Mouse (Mus musculus) heart, embryonic 11.5 days (tissue): ENCODE results near the gene Bbs1. TPM values are rescaled to one million over a fixed set of nuclear protein-coding genes. Genes with fewer than 3 reads are reported as not detected.
"Not testable (repeated sequence)": the region's sequence is repeated elsewhere in the genome, so short reads cannot be mapped to it uniquely, and the experiment has no call there.

Experiments used
- ATAC-seq: fragments of 200-750 bp; cut with Nextera tagmentation; replicated peaks from 2 replicates; pipeline ENCODE4 v1.8.0; 2017; ENCODE audit warnings: moderate library complexity; ENCODE audit not compliant: insufficient number of reproducible peaks, low FRiP score, low TSS enrichment
- H3K27ac ChIP-seq: fragments of 300-500 bp; sonication (generic); 2 replicates; pipeline ENCODE4 v1.5.1; 2014; ENCODE audit warnings: mild to moderate bottlenecking, low read depth, low read length
- H3K27me3 ChIP-seq: fragments of 300-500 bp; sonication (generic); 2 replicates; pipeline ENCODE4 v1.6.1; 2014; ENCODE audit warnings: mild to moderate bottlenecking, low read length, mixed read lengths; ENCODE audit not compliant: control insufficient read depth, insufficient read depth
- H3K36me3 ChIP-seq: fragments of 300-500 bp; sonication (generic); 2 replicates; pipeline ENCODE4 v1.6.1; 2014; ENCODE audit warnings: mild to moderate bottlenecking, low read length, moderate library complexity, mixed read lengths; ENCODE audit not compliant: control insufficient read depth, insufficient read depth
- H3K4me1 ChIP-seq: fragments of 300-500 bp; sonication (generic); 2 replicates; pipeline ENCODE4 v1.6.1; 2014; ENCODE audit warnings: low read length; ENCODE audit not compliant: control insufficient read depth, insufficient read depth
- H3K4me2 ChIP-seq: fragments of 300-500 bp; sonication (generic); 2 replicates; pipeline ENCODE4 v1.6.1; 2014; ENCODE audit warnings: mild to moderate bottlenecking, moderate library complexity
- H3K4me3 ChIP-seq: fragments of 300-500 bp; sonication (generic); 2 replicates; pipeline ENCODE4 v1.5.1; 2014; ENCODE audit warnings: low read depth, low read length
- H3K9ac ChIP-seq: fragments of 300-500 bp; sonication (generic); 2 replicates; pipeline ENCODE4 v1.6.1; 2014; ENCODE audit warnings: mild to moderate bottlenecking, low read depth, low read length, moderate library complexity
- H3K9me3 ChIP-seq: fragments of 300-500 bp; sonication (generic); replicated peaks from 2 replicates; pipeline ENCODE4 v1.6.1; 2016; ENCODE audit warnings: low read length; ENCODE audit not compliant: control insufficient read depth
- WGBS: fragments of 180-500 bp; shearing (Covaris S2); extraction: QIAGEN DNeasy Blood & Tissue Kit; methylation state at CpG from one replicate; pipeline ENCODE4 v1.1.7; 2014; ENCODE audit not compliant: insufficient replicate concordance; 5-methylcytosine and 5-hydroxymethylcytosine counted together
- polyA plus RNA-seq: library from polyadenylated mRNA; unstranded; fragments of >200 nt; fragmentation: Nextera tagmentation; extraction: Ambion mirVana; gene quantifications from 2 replicates; pipeline ENCODE4 v1.2.1, GENCODE M21; 2014

The Bbs1 gene
- polyA plus RNA-seq, 1 experiment from 2014 or later: 2.9 TPM

DNA sequence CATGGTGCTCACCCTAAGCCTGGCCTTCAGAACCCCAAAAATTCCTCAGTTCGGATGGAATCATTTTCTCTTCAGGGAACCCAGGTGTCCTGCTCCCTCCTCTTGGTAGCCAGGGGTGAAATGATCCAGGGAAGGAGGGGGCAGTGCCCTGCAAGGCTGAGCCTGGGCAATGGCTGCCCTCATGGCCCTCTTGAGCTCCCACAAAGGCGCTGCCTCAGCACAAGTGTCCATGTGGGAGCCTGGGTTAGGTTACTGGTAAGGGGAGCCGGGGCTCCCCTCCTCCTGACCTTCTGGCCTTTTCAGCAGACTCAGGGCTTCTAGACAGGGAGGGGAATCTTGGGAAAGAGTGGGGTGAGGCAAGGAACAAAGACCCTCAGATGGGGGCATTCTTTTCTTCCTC is 29.7 kb downstream of the Bbs1 start:
- H3K4me1 ChIP-seq: peaks cover 7% of the 10 kb centered on the region
- H3K27ac ChIP-seq: no peak overlapping the region
- H3K36me3 ChIP-seq: no peaks in the 10 kb centered on the region
- H3K4me3 ChIP-seq: no peak overlapping the region
- no peak for ATAC-seq
- no peaks in the 10 kb centered on the region; the same call in 1 of the 2 replicates for H3K9me3 ChIP-seq
- 68% methylated on average over 3 of the region's 3 CpGs for whole genome bisulfite sequencing
- H3K9ac ChIP-seq: no peak overlapping the region
- no peak overlapping the region; the same call in 1 of the 2 replicates for H3K4me2 ChIP-seq
- 0 out of 2 replicates have a peak, but pooled peaks cover 2% of the 10 kb centered on the region for H3K27me3 ChIP-seq

DNA sequence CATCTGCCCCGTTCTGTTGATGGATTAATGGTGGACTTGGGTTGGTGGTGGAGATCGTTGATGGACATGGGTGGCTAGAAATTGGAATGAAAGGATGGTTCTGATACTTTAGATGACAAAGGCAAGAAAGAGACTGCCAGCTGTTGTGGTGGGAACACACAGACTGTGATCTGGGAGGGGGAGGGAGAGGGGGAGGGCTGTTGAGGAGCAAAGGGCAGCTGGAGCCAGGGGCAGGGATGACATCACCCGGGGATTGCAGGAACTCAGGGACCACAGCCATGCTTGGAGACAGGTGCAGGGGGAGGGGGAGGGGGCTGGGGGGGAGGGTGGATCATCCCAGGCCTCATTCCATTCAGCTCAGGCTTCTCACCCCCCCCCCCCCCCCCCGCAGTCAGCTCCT is 30.2 kb downstream of the Bbs1 start:
- ATAC-seq: no peak
- Histone ChIP-seq H3K4me1 (peaks cover 7% of the 10 kb centered on the region), H3K36me3 (no peaks in the 10 kb centered on the region), H3K4me2 (no peak overlapping the region), H3K4me3 (no peak overlapping the region), H3K9ac (no peak overlapping the region), H3K27me3 (0 out of 2 replicates have a peak, but pooled peaks cover 2% of the 10 kb centered on the region), H3K9me3 (no peaks in the 10 kb centered on the region; the same call in 1 of the 2 replicates), H3K27ac (no peak overlapping the region)
- 69% methylated on average over 3 of the region's 4 CpGs for WGBS

DNA sequence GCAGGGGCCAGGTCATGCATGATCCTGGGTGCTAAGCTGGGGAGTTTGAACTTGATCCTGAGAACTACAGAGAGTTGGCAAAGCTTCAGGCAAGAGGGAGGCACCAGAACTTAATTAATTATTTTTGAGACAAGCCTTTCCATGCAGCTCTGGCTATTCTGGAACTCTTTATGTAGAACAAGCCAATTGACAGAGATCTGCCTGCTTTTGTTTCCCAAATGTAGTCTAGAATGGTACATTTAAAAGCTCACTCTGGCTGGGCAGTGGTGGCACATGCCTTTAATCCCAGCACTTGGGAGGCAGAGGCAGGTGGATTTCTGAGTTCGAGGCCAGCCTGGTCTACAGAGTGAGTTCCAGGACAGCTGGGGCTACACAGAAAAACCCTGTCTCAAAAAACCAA is 31.8 kb downstream of the Bbs1 start:
- ATAC-seq, H3K27ac ChIP-seq, H3K4me2 ChIP-seq, H3K9ac ChIP-seq, H3K27me3 ChIP-seq, H3K9me3 ChIP-seq, H3K36me3 ChIP-seq, H3K4me3 ChIP-seq, H3K4me1 ChIP-seq: not testable (repeated sequence)
- 73% methylated on average over 1 of the region's 1 CpGs for WGBS

DNA sequence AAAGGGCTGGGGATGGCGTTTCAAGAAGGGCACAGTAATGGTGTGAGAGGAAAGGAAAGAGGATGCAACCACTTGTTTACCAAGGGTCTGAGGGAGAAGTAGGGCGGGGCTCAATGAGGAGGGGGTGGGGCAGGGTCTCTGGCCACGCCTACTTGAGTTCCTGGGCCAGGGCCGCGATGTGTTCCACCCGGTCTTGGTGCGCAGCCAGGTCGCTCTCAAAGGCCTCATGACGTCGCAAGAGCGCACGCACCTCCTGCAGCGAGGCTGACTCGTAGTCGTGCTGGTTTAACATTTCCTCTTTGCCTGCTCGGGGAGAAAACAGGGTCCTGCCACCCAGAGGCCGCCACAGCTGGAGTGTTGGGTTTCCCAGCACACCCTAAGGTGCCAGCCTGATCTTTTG is 41.3 kb downstream of the Bbs1 start:
- Histone ChIP-seq H3K36me3 (no peaks in the 10 kb centered on the region), H3K27me3 (peaks cover 15% of the 10 kb centered on the region), H3K4me1 (no peaks in the 10 kb centered on the region), H3K9me3 (no peaks in the 10 kb centered on the region), H3K4me2 (peak overlapping the region; percentile 38), H3K4me3 (no peak overlapping the region), H3K27ac (no peak overlapping the region), H3K9ac (no peak overlapping the region)
- no peak for ATAC-seq
- 2% methylated on average over 17 of the region's 17 CpGs for WGBS

DNA sequence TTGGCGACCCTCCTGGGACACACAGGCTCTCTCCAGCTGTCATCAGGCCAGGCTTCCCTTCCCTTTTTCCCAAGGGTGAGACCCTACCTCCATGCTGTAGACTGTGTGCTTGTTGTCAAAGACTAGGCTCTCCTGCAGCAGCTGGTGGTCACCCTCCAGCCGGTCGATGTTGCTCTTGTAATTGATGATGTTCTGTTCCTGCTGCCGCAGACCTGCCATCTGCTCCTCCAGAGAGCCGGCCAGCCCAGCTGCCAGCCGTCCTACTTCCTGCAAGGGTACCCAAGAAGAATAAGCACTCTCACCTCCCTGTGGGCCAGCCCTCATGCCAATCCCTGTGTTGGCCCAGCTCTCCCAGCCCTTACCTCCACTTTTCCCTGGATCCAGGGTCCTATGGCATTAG is 43.4 kb downstream of the Bbs1 start:
- H3K9ac ChIP-seq: no peak overlapping the region
- 77% methylated on average over 6 of the region's 6 CpGs for WGBS
- H3K36me3 ChIP-seq: no peaks in the 10 kb centered on the region
- H3K4me1 ChIP-seq: no peaks in the 10 kb centered on the region
- no peak overlapping the region for H3K4me3 ChIP-seq
- H3K27ac ChIP-seq: no peak overlapping the region
- no peak overlapping the region for H3K4me2 ChIP-seq
- H3K27me3 ChIP-seq: peaks cover 15% of the 10 kb centered on the region
- H3K9me3 ChIP-seq: no peaks in the 10 kb centered on the region
- ATAC-seq: no peak

DNA sequence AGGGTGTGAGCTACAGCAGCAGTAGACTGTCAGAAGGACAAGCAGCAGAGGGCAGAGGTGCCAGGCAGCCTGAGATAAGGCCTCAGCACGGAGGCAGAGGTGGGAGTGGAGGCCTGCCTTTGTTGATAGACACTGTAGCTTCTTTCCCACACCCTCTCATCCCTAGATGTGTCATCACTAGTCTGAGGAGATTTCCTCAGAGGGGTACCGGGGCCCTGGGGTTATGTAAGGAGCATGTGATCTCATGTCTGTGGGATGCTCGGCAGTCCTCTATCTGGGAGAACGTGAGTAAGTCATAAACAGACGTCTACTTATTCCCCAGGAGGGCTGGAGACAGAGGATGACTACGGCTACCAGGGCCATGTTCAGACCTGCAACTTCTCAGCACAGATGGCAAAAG is 47.3 kb downstream of the Bbs1 start:
- H3K4me2 ChIP-seq: no peak overlapping the region
- H3K4me1 ChIP-seq: peaks cover 2% of the 10 kb centered on the region; the same call in 1 of the 2 replicates
- no peaks in the 10 kb centered on the region for H3K27me3 ChIP-seq
- no peak overlapping the region for H3K9ac ChIP-seq
- WGBS: 32% methylated on average over 6 of the region's 6 CpGs
- no peaks in the 10 kb centered on the region for H3K9me3 ChIP-seq
- peak; percentile 56 for ATAC-seq
- no peak overlapping the region for H3K27ac ChIP-seq
- no peaks in the 10 kb centered on the region for H3K36me3 ChIP-seq
- no peak overlapping the region for H3K4me3 ChIP-seq

DNA sequence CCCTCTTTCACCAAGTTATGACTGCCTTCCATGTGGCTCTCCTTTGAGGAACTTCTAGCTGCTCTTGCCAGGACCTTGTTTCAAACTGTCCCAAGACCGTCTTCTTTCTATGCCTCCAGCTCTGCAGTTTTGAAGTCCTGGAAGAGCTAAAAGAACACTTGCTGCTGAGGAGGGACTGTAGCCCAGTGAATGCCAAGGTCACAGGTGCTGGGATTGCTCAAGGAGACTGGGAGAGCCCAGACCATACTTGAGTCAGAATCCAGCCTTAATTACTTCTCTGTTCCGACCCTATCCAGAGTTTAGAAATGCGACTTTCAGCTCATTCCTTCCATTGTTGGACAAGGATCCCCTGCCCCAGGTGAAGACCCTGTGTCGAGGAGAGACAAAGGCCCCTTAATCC is 50.5 kb downstream of the Bbs1 start:
- no peak for ATAC-seq
- H3K4me3 ChIP-seq: peak overlapping the region; percentile 59
- H3K36me3 ChIP-seq: no peaks in the 10 kb centered on the region
- H3K4me2 ChIP-seq: peak overlapping the region; percentile 95; the same call in 1 of the 2 replicates
- no peak overlapping the region for H3K27ac ChIP-seq
- H3K27me3 ChIP-seq: no peaks in the 10 kb centered on the region
- WGBS: 73% methylated on average over 4 of the region's 4 CpGs
- peaks cover 2% of the 10 kb centered on the region; the same call in 1 of the 2 replicates for H3K4me1 ChIP-seq
- no peak overlapping the region for H3K9ac ChIP-seq
- H3K9me3 ChIP-seq: no peaks in the 10 kb centered on the region

DNA sequence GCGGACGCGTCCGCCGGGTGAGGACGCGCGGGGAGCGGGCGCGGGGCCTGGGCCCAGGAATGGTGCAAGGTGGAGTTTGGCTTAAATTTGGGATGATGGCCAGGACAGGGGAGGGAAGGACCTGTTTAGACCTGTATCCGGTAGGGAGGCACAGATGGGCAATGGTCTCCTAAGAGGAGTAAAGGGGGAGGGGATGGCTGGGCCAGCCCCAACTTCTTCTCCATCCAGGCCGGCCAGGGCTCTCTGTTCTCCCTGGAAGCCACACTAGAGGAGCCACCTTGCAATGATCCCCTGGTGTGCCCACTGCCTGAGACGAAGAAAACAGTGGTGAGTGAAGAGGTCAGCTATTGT is 51.0 kb downstream of the Bbs1 start:
- H3K4me1 ChIP-seq: peaks cover 2% of the 10 kb centered on the region; the same call in 1 of the 2 replicates
- peaks cover under 1% of the 10 kb centered on the region; the same call in 1 of the 2 replicates for H3K27me3 ChIP-seq
- peak overlapping the region; percentile 95 for H3K4me2 ChIP-seq
- H3K9me3 ChIP-seq: no peaks in the 10 kb centered on the region
- H3K4me3 ChIP-seq: peak overlapping the region; percentile 59
- H3K9ac ChIP-seq: peak overlapping the region; percentile 75
- 3% methylated on average over 14 of the region's 14 CpGs for WGBS
- 0 out of 2 replicates have a peak, but pooled peaks have one; percentile 5 for ATAC-seq
- H3K27ac ChIP-seq: no peak overlapping the region
- H3K36me3 ChIP-seq: no peaks in the 10 kb centered on the region
